Mouse (Mus musculus) embryo, embryonic 9.5 days (tissue): ENCODE measurements around the gene Mamdc2.

ENCODE experiments used
- DNase-seq: peaks from one replicate; pipeline ENCODE4 v3.0.0-alpha.2; 2017; ENCODE audit errors: extremely low spot score

Mamdc2 gene

GRCm38 (mm10) chr19:23274054-23274724 is 174.1 kb downstream of the Mamdc2 start:
- DNase-seq, result no peak

GRCm38 (mm10) chr19:23273355-23274053 is 174.7 kb downstream of the Mamdc2 start, which contains the start of gene Smc5:
Gene Smc5, minus strand, starts transcription at chr19:23273897.
- DNase-seq, result peak; percentile 94

GRCm38 (mm10) chr19:23256771-23257170 is 191.5 kb downstream of the Mamdc2 start:
- no peak for DNase-seq
